Mouse (Mus musculus): ENCODE measurements around the gene Wdr44. TPM values are rescaled to one million over a fixed set of nuclear protein-coding genes. Genes with fewer than 3 reads are reported as not detected.
A peak's percentile ranks its signal among the peaks of the same experiment; 100 is the strongest.
"Not testable (repeated sequence)": the region's sequence is repeated elsewhere in the genome, so short reads cannot be mapped to it uniquely, and the experiment has no call there.

Gene Wdr44
- polyA plus RNA-seq, 1 experiment, result 1.3 TPM

- no peak overlapping the region for H3K27ac ChIP-seq (ENCODE audit: insufficient read depth, low read depth, low read length)
- H3K4me1 ChIP-seq (ENCODE audit: control insufficient read depth, insufficient read depth, low read length), result no peaks in the 10 kb centered on the region
- TF ChIP-seq POLR2A (IDR thresholded peaks at IDR 0.05; ENCODE audit: low read depth, low read length) (no peak), CTCF (conservative IDR thresholded peaks at IDR 0.05; ENCODE audit: insufficient read depth, insufficient read length, low read depth, low read length) (no peak)
- no peak for DNase-seq
- 6% methylated on average over 1 of the region's 1 CpGs for WGBS
- no peaks in the 10 kb centered on the region for H3K27me3 ChIP-seq (replicated peaks; ENCODE audit: control insufficient read depth, insufficient read depth, low read length)
- H3K36me3 ChIP-seq (ENCODE audit: control insufficient read depth, insufficient read depth, low read length), result no peaks in the 10 kb centered on the region
- no peak overlapping the region for H3K4me3 ChIP-seq (ENCODE audit: insufficient read depth, low read depth, low read length)
Measured at GRCm38 (mm10) chrX:23727463-23727862, 34.6 kb downstream of the Wdr44 start.

DNA sequence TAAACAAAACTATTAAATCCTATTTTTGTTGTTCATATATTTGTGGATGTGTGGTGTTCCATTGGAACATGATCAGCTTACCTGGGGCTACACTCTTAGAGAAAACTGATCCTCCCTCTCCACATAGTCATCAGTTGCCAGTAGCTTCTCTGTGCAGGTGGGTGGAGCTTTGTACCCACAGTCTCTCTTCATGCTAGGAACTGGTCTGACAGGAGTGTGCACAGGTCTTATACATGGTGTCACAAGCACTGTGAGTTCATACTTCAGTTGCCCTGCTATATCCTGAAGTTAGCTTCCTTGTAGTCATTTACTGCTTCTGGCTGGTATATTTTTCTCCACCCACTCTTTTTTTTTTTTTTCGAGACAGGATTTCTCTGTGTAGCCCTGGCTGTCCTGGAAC, 61.8 kb downstream of the Wdr44 start:
- 85% methylated on average over 1 of the region's 1 CpGs for WGBS
- H3K36me3 ChIP-seq (ENCODE audit: control insufficient read depth, insufficient read depth, low read length), result no peaks in the 10 kb centered on the region
- no peak for DNase-seq

GRCm38 (mm10) chrX:23767849-23768248, 75.0 kb downstream of the Wdr44 start:
- no peak for DNase-seq
- no peak overlapping the region for H3K27ac ChIP-seq (ENCODE audit: insufficient read depth, low read depth, low read length)
- no peak overlapping the region for H3K4me3 ChIP-seq (ENCODE audit: insufficient read depth, low read depth, low read length)
- H3K4me1 ChIP-seq (ENCODE audit: control insufficient read depth, insufficient read depth, low read length), result no peaks in the 10 kb centered on the region
- H3K27me3 ChIP-seq (replicated peaks; ENCODE audit: control insufficient read depth, insufficient read depth, low read length), result no peaks in the 10 kb centered on the region
- 93% methylated on average over 1 of the region's 1 CpGs for WGBS
- no peaks in the 10 kb centered on the region for H3K36me3 ChIP-seq (ENCODE audit: control insufficient read depth, insufficient read depth, low read length)
- TF ChIP-seq POLR2A (IDR thresholded peaks at IDR 0.05; ENCODE audit: low read depth, low read length), result no peak
- no peak for TF ChIP-seq CTCF (conservative IDR thresholded peaks at IDR 0.05; ENCODE audit: insufficient read depth, insufficient read length, low read depth, low read length)

More for the DNA sequence above, 61.8 kb downstream of the Wdr44 start:
- Histone ChIP-seq H3K4me3 (ENCODE audit: insufficient read depth, low read depth, low read length) (no peak overlapping the region), H3K27ac (ENCODE audit: insufficient read depth, low read depth, low read length) (no peak overlapping the region), H3K27me3 (replicated peaks; ENCODE audit: control insufficient read depth, insufficient read depth, low read length) (no peaks in the 10 kb centered on the region), H3K4me1 (ENCODE audit: control insufficient read depth, insufficient read depth, low read length) (no peaks in the 10 kb centered on the region)
- TF ChIP-seq POLR2A (IDR thresholded peaks at IDR 0.05; ENCODE audit: low read depth, low read length) (no peak), CTCF (conservative IDR thresholded peaks at IDR 0.05; ENCODE audit: insufficient read depth, insufficient read length, low read depth, low read length) (no peak)

- 93% methylated on average over 3 of the region's 3 CpGs for WGBS
- TF ChIP-seq POLR2A (IDR thresholded peaks at IDR 0.05; ENCODE audit: low read depth, low read length), result no peak
- H3K36me3 ChIP-seq (ENCODE audit: control insufficient read depth, insufficient read depth, low read length), result no peaks in the 10 kb centered on the region
- no peak overlapping the region for H3K4me3 ChIP-seq (ENCODE audit: insufficient read depth, low read depth, low read length)
- no peaks in the 10 kb centered on the region for H3K4me1 ChIP-seq (ENCODE audit: control insufficient read depth, insufficient read depth, low read length)
- H3K27ac ChIP-seq (ENCODE audit: insufficient read depth, low read depth, low read length), result no peak overlapping the region
- no peaks in the 10 kb centered on the region for H3K27me3 ChIP-seq (replicated peaks; ENCODE audit: control insufficient read depth, insufficient read depth, low read length)
- DNase-seq, result no peak
Measured at GRCm38 (mm10) chrX:23807125-23807524, 114.3 kb downstream of the Wdr44 start.

DNA sequence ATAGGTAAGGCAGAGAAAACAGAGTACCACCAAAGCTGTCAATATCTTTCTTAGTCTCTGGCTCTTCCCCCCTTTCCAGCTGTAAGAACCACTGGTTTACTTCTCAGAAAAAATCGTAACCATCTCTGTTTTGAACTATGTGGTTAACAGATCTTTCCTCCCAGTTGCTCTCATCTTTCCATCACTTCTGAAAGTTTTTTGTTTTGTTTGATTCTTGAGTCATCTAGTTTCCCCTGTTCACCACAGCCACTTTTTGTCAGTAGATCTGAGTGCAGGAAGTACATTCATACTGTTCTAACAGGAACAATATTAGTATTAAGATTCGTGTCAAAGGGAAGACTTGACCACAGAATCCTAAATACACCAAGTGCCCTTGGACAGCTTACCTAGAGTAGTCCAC, 117.5 kb downstream of the Wdr44 start:
- no peak for DNase-seq
- TF ChIP-seq POLR2A (IDR thresholded peaks at IDR 0.05; ENCODE audit: low read depth, low read length) (no peak), CTCF (conservative IDR thresholded peaks at IDR 0.05; ENCODE audit: insufficient read depth, insufficient read length, low read depth, low read length) (no peak)
- 79% methylated on average over 2 of the region's 2 CpGs for WGBS
- Histone ChIP-seq H3K4me3 (ENCODE audit: insufficient read depth, low read depth, low read length) (no peak overlapping the region), H3K4me1 (ENCODE audit: control insufficient read depth, insufficient read depth, low read length) (no peaks in the 10 kb centered on the region), H3K27me3 (replicated peaks; ENCODE audit: control insufficient read depth, insufficient read depth, low read length) (no peaks in the 10 kb centered on the region), H3K27ac (ENCODE audit: insufficient read depth, low read depth, low read length) (no peak overlapping the region), H3K36me3 (ENCODE audit: control insufficient read depth, insufficient read depth, low read length) (no peaks in the 10 kb centered on the region)

GRCm38 (mm10) chrX:23813287-23813686, 120.4 kb downstream of the Wdr44 start:
- H3K4me3 ChIP-seq (ENCODE audit: insufficient read depth, low read depth, low read length); H3K27me3 ChIP-seq (replicated peaks; ENCODE audit: control insufficient read depth, insufficient read depth, low read length); H3K36me3 ChIP-seq (ENCODE audit: control insufficient read depth, insufficient read depth, low read length); H3K4me1 ChIP-seq (ENCODE audit: control insufficient read depth, insufficient read depth, low read length); H3K27ac ChIP-seq (ENCODE audit: insufficient read depth, low read depth, low read length): not testable (repeated sequence)
- peak; percentile 4 for DNase-seq
- 80% methylated on average over 1 of the region's 1 CpGs for WGBS

GRCm38 (mm10) chrX:23822885-23823284, 130.0 kb downstream of the Wdr44 start:
- not testable (repeated sequence) for H3K36me3 ChIP-seq (ENCODE audit: control insufficient read depth, insufficient read depth, low read length); H3K27me3 ChIP-seq (replicated peaks; ENCODE audit: control insufficient read depth, insufficient read depth, low read length); H3K4me1 ChIP-seq (ENCODE audit: control insufficient read depth, insufficient read depth, low read length); H3K27ac ChIP-seq (ENCODE audit: insufficient read depth, low read depth, low read length); H3K4me3 ChIP-seq (ENCODE audit: insufficient read depth, low read depth, low read length); DNase-seq
- WGBS, result 92% methylated on average over 5 of the region's 6 CpGs

DNA sequence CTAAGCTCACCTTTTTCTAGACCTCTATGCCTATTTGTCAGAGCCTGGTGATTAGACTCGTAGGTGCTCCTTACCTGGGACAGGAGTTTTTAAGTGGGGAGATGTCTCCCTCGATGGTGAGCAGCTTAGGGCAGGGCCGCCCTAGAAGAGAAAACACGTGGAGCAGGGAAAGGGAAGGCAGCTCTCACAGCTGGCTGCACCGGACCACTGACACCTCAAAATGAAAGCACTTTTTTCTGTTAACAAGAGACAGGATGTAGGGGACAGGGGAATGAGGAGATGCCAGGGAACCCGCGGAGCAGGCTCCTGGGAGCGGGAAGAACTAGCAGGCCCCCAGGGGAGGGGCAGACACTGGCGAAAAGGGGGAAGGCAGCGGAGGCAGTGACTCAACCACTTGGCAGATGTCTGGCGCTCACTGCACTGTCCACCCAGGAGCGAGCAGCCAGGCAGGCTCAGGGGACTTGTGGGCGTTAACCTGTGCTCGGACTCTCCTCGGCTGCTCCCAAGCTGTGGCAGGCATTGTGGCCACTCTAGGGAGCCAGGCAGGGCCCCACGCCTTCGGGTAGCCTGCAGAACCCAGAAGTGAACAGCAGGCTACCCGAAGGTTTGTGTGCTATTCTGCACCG, 130.7 kb downstream of the Wdr44 start:
- 58% methylated on average over 19 of the region's 19 CpGs for WGBS

GRCm38 (mm10) chrX:23833784-23834183, 140.9 kb downstream of the Wdr44 start:
- H3K27ac ChIP-seq (ENCODE audit: insufficient read depth, low read depth, low read length); H3K36me3 ChIP-seq (ENCODE audit: control insufficient read depth, insufficient read depth, low read length); H3K4me3 ChIP-seq (ENCODE audit: insufficient read depth, low read depth, low read length); DNase-seq; H3K4me1 ChIP-seq (ENCODE audit: control insufficient read depth, insufficient read depth, low read length); H3K27me3 ChIP-seq (replicated peaks; ENCODE audit: control insufficient read depth, insufficient read depth, low read length): not testable (repeated sequence)
- WGBS, result 84% methylated on average over 11 of the region's 11 CpGs

More for the DNA sequence above, 130.7 kb downstream of the Wdr44 start:
- Histone ChIP-seq H3K4me1 (ENCODE audit: control insufficient read depth, insufficient read depth, low read length) (no peaks in the 10 kb centered on the region), H3K4me3 (ENCODE audit: insufficient read depth, low read depth, low read length) (no peak overlapping the region; the same call in 1 of the 2 replicates), H3K27me3 (replicated peaks; ENCODE audit: control insufficient read depth, insufficient read depth, low read length) (no peaks in the 10 kb centered on the region), H3K36me3 (ENCODE audit: control insufficient read depth, insufficient read depth, low read length) (no peaks in the 10 kb centered on the region), H3K27ac (ENCODE audit: insufficient read depth, low read depth, low read length) (no peak overlapping the region)
- TF ChIP-seq POLR2A (IDR thresholded peaks at IDR 0.05; ENCODE audit: low read depth, low read length) (no peak), CTCF (conservative IDR thresholded peaks at IDR 0.05; ENCODE audit: insufficient read depth, insufficient read length, low read depth, low read length) (no peak)
- DNase-seq, result peak; percentile 8
